Mouse (Mus musculus): ENCODE data around the gene Efna3. TPM values are rescaled to one million over a fixed set of nuclear protein-coding genes. Genes with fewer than 3 reads are reported as not detected.
A peak's percentile ranks its signal among the peaks of the same experiment; 100 is the strongest.

Efna3 gene
- polyA plus RNA-seq, 1 experiment from 2014 or later: 13.0 TPM

DNA sequence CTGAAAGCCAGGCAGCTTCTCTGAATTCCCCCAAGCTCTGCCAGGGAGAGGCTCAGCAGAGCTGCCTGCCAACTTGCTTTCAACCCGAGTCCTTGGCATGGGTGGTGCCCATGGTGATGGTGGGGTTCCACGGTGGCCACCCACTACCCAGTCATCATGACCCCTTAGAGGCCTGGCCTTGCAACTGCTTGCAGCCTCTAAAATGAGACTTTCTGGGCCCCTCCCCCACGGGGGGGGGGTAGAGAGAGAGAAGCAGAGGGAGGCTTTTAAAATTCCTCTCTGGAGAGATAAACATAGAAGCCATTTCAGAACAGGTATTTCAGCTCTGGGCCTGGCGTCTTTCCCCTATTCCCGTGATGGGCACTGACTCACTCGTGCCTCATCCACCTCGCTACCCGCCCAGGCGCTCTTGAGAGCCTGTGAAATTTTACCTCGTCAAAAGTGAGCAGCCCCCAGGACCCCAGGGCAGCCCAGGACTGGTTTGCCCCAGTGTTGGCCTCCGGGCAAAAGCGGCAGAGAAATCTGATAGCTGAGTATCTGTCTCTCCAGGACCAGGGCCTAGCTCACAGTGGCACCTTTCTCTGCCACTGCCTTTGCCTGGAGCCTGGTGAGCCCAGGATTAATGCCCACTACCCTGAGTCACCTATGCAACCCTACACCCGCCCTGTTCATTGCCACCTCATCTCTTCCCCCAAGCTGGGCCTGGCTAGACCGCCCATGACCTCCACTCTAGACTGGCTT, 45.3 kb downstream of the Efna3 start:
- Histone ChIP-seq H3K36me3 (ENCODE audit: control insufficient read depth, insufficient read depth, low read length) (peaks cover under 1% of the 10 kb centered on the region; the same call in 1 of the 2 replicates), H3K27me3 (ENCODE audit: control insufficient read depth, insufficient read depth, low read length) (no peaks in the 10 kb centered on the region), H3K9ac (ENCODE audit: low read length) (peak overlapping the region; percentile 78), H3K4me2 (ENCODE audit: low read depth, low read length) (peak overlapping the region; percentile 98), H3K27ac (ENCODE audit: low read length) (peak overlapping the region; percentile 88), H3K4me1 (ENCODE audit: control insufficient read depth, insufficient read depth, low read length) (peaks cover 33% of the 10 kb centered on the region), H3K4me3 (replicated peaks; ENCODE audit: low read length) (peak overlapping the region; percentile 62), H3K9me3 (replicated peaks; ENCODE audit: control insufficient read depth, low read length) (no peaks in the 10 kb centered on the region)
- 29% methylated on average over 14 of the region's 14 CpGs for WGBS
- peak; percentile 3; the same call in 1 of the 2 replicates for ATAC-seq (ENCODE audit: insufficient read depth, low FRiP score)

- ATAC-seq (ENCODE audit: insufficient read depth, low FRiP score): no peak
- Histone ChIP-seq H3K4me1 (ENCODE audit: control insufficient read depth, insufficient read depth, low read length) (peaks cover 35% of the 10 kb centered on the region), H3K27me3 (ENCODE audit: control insufficient read depth, insufficient read depth, low read length) (no peaks in the 10 kb centered on the region), H3K9ac (ENCODE audit: low read length) (no peak overlapping the region), H3K9me3 (replicated peaks; ENCODE audit: control insufficient read depth, low read length) (no peaks in the 10 kb centered on the region), H3K36me3 (ENCODE audit: control insufficient read depth, insufficient read depth, low read length) (peaks cover 6% of the 10 kb centered on the region; the same call in 1 of the 2 replicates), H3K4me3 (replicated peaks; ENCODE audit: low read length) (no peak overlapping the region), H3K27ac (ENCODE audit: low read length) (no peak overlapping the region), H3K4me2 (ENCODE audit: low read depth, low read length) (peak overlapping the region; percentile 98; the same call in 1 of the 2 replicates)
- 91% methylated on average over 13 of the region's 13 CpGs for WGBS
Measured at GRCm38 (mm10) chr3:89276061-89276460, 46.7 kb downstream of the Efna3 start.

- H3K4me3 ChIP-seq (replicated peaks; ENCODE audit: low read length): no peak overlapping the region
- H3K4me2 ChIP-seq (ENCODE audit: low read depth, low read length): no peak overlapping the region
- H3K4me1 ChIP-seq (ENCODE audit: control insufficient read depth, insufficient read depth, low read length): peaks cover 38% of the 10 kb centered on the region
- peak; percentile 11; the same call in 1 of the 2 replicates for ATAC-seq (ENCODE audit: insufficient read depth, low FRiP score)
- no peaks in the 10 kb centered on the region for H3K9me3 ChIP-seq (replicated peaks; ENCODE audit: control insufficient read depth, low read length)
- no peaks in the 10 kb centered on the region for H3K27me3 ChIP-seq (ENCODE audit: control insufficient read depth, insufficient read depth, low read length)
- H3K27ac ChIP-seq (ENCODE audit: low read length): no peak overlapping the region
- 67% methylated on average over 6 of the region's 6 CpGs for WGBS
- H3K36me3 ChIP-seq (ENCODE audit: control insufficient read depth, insufficient read depth, low read length): peaks cover 6% of the 10 kb centered on the region; the same call in 1 of the 2 replicates
- H3K9ac ChIP-seq (ENCODE audit: low read length): no peak overlapping the region
Measured at GRCm38 (mm10) chr3:89271760-89272159, 51.0 kb downstream of the Efna3 start.

DNA sequence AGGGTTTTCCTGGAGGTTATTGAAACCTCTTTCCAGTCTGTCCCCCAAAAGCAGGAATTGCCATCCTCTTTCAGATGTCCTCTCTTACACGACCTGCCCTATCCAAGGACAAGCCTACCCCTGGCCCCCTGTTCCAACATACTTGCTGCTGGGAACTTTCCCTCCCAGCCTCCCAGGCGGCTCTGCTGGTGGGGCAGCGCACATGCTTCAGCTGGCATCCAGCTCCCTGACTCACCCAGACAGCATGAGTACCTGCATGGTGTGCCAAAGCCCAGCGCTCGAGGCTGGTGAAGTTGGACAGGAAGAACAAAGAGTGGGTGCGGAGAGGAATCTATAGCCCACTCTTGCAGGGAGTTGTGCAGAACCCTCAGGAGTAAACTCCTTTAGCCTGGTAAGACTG, 51.9 kb downstream of the Efna3 start:
- H3K4me3 ChIP-seq (replicated peaks; ENCODE audit: low read length): no peak overlapping the region
- H3K9me3 ChIP-seq (replicated peaks; ENCODE audit: control insufficient read depth, low read length): no peaks in the 10 kb centered on the region
- ATAC-seq (ENCODE audit: insufficient read depth, low FRiP score): no peak
- peaks cover 33% of the 10 kb centered on the region for H3K4me1 ChIP-seq (ENCODE audit: control insufficient read depth, insufficient read depth, low read length)
- peaks cover 6% of the 10 kb centered on the region; the same call in 1 of the 2 replicates for H3K36me3 ChIP-seq (ENCODE audit: control insufficient read depth, insufficient read depth, low read length)
- peak overlapping the region; percentile 86 for H3K27ac ChIP-seq (ENCODE audit: low read length)
- peak overlapping the region; percentile 87 for H3K4me2 ChIP-seq (ENCODE audit: low read depth, low read length)
- H3K27me3 ChIP-seq (ENCODE audit: control insufficient read depth, insufficient read depth, low read length): no peaks in the 10 kb centered on the region
- WGBS: 61% methylated on average over 6 of the region's 6 CpGs
- peak overlapping the region; percentile 85 for H3K9ac ChIP-seq (ENCODE audit: low read length)

DNA sequence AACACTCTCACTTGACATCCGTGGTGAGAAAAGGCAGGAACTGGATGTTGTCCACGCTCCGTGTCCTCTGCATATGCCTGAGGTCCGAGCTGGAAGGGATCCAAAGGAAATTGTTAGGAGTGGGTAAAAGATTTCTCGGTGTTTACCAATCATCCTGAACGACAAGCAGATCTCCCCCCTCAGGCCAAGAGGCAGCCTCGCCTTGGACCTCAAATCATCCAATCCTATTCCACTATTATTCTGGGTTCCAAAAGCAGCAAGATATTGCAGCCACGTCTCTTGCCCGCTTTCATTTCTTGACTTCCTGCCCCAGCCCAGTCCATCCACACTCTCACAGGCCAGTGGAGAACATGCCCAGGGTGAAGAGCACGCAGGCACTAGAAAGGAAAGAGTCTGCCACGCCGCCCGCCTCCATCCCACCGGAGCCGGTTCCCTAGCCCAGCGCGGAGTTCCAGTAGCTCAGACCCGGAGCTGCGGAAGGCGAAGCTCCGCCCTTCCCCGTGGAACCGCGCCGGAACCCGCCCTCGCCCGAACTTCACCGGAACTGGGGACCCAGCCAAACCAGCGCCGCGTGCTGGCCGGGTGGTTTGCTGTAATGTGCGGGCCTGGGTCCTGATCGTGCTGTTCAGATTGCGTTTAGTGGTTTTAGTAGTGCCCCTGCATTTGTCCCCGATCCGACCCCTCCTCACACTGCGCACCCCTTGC, 52.6 kb downstream of the Efna3 start, which contains the start of gene Slc50a1:
Slc50a1 (minus strand) TSS at position 520 of the 705 bp plus-strand sequence.
- H3K27me3 ChIP-seq (ENCODE audit: control insufficient read depth, insufficient read depth, low read length): no peaks in the 10 kb centered on the region
- peaks cover 33% of the 10 kb centered on the region for H3K4me1 ChIP-seq (ENCODE audit: control insufficient read depth, insufficient read depth, low read length)
- peak within 1 kb of the TSS; percentile 85 for H3K9ac ChIP-seq (ENCODE audit: low read length)
- peak; percentile 66 for ATAC-seq (ENCODE audit: insufficient read depth, low FRiP score)
- peak within 1 kb of the TSS; percentile 86 for H3K27ac ChIP-seq (ENCODE audit: low read length)
- H3K9me3 ChIP-seq (replicated peaks; ENCODE audit: control insufficient read depth, low read length): no peaks in the 10 kb centered on the region
- peaks cover 6% of the 10 kb centered on the region; the same call in 1 of the 2 replicates for H3K36me3 ChIP-seq (ENCODE audit: control insufficient read depth, insufficient read depth, low read length)
- H3K4me2 ChIP-seq (ENCODE audit: low read depth, low read length): peak within 1 kb of the TSS; percentile 87
- H3K4me3 ChIP-seq (replicated peaks; ENCODE audit: low read length): peak within 1 kb of the TSS; percentile 60
- WGBS: 2% methylated on average over 39 of the region's 39 CpGs

- H3K4me3 ChIP-seq (replicated peaks; ENCODE audit: low read length): no peak overlapping the region
- peaks cover 33% of the 10 kb centered on the region for H3K4me1 ChIP-seq (ENCODE audit: control insufficient read depth, insufficient read depth, low read length)
- peak overlapping the region; percentile 85; the same call in 1 of the 2 replicates for H3K9ac ChIP-seq (ENCODE audit: low read length)
- peak overlapping the region; percentile 87 for H3K4me2 ChIP-seq (ENCODE audit: low read depth, low read length)
- ATAC-seq (ENCODE audit: insufficient read depth, low FRiP score): no peak
- no peaks in the 10 kb centered on the region for H3K9me3 ChIP-seq (replicated peaks; ENCODE audit: control insufficient read depth, low read length)
- H3K27ac ChIP-seq (ENCODE audit: low read length): no peak overlapping the region
- H3K36me3 ChIP-seq (ENCODE audit: control insufficient read depth, insufficient read depth, low read length): 0 out of 2 replicates have a peak, but pooled peaks cover 6% of the 10 kb centered on the region
- H3K27me3 ChIP-seq (ENCODE audit: control insufficient read depth, insufficient read depth, low read length): no peaks in the 10 kb centered on the region
- WGBS: 66% methylated on average over 8 of the region's 8 CpGs
Measured at GRCm38 (mm10) chr3:89268916-89269315, 53.8 kb downstream of the Efna3 start.

DNA sequence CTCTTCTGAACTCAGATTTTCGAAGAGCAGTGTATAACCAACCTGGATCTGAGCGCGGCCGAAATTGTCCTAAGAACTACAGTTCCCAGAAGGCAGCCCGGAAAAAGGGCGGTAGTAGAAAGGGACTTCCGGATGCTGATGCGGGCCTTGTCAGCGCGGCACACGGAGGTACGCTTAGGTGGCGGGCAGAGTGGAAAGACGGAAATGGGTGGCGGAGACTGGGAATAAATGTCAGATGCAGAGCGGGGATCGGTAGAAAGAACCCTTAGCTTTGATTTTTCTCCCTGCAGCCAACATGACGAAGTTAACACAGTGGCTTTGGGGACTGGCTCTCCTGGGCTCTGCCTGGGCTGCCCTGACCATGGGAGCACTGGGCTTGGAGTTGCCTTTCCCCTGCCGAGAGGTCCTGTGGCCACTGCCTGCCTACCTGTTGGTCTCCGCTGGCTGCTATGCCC, 56.3 kb downstream of the Efna3 start:
- Histone ChIP-seq H3K9me3 (replicated peaks; ENCODE audit: control insufficient read depth, low read length) (no peaks in the 10 kb centered on the region), H3K4me3 (replicated peaks; ENCODE audit: low read length) (peak overlapping the region; percentile 83), H3K27ac (ENCODE audit: low read length) (peak overlapping the region; percentile 80), H3K27me3 (ENCODE audit: control insufficient read depth, insufficient read depth, low read length) (no peaks in the 10 kb centered on the region), H3K36me3 (ENCODE audit: control insufficient read depth, insufficient read depth, low read length) (no peaks in the 10 kb centered on the region), H3K4me2 (ENCODE audit: low read depth, low read length) (peak overlapping the region; percentile 73), H3K4me1 (ENCODE audit: control insufficient read depth, insufficient read depth, low read length) (peaks cover 33% of the 10 kb centered on the region), H3K9ac (ENCODE audit: low read length) (peak overlapping the region; percentile 97)
- under 1% methylated on average over 20 of the region's 20 CpGs for WGBS
- ATAC-seq (ENCODE audit: insufficient read depth, low FRiP score): peak; percentile 84

All from stomach, embryonic 16.5 days (tissue).